Mouse (Mus musculus) heart, embryonic 14.5 days (tissue): ENCODE measurements around the gene Ddx23. TPM values are rescaled to one million over a fixed set of nuclear protein-coding genes. Genes with fewer than 3 reads are reported as not detected.

Source experiments
- polyA plus RNA-seq: library from polyadenylated mRNA; unstranded; fragments of >200 nt; fragmentation: Nextera tagmentation; extraction: Ambion mirVana; gene quantifications from 2 replicates; pipeline ENCODE4 v1.2.1, GENCODE M21; 2014

Gene Ddx23
- polyA plus RNA-seq, 1 experiment from 2014 or later: 16.9 TPM

Other genes with a start within 250 kb of the Ddx23 start
- gene Olfr282, start 231.7 kb downstream of the Ddx23 start, polyA plus RNA-seq: not detected in 2 replicates
- not detected in 2 replicates for gene Olfr281, start 210.3 kb downstream of the Ddx23 start, polyA plus RNA-seq
- gene OR5BS1P, start 193.0 kb downstream of the Ddx23 start, polyA plus RNA-seq: not detected in 2 replicates
- gene Lalba, start 180.2 kb downstream of the Ddx23 start, polyA plus RNA-seq: 0.27 TPM in 1 of 2 replicates, not detected in the other
- gene Olfr279, start 170.5 kb downstream of the Ddx23 start, polyA plus RNA-seq: not detected in 2 replicates
- gene Kansl2, start 128.6 kb downstream of the Ddx23 start, polyA plus RNA-seq: 69.0 and 74.1 TPM in 2 replicates
- gene Ccnt1, start 92.0 kb downstream of the Ddx23 start, polyA plus RNA-seq: 34.0 and 39.2 TPM in 2 replicates
- 0.53 and 0.66 TPM in 2 replicates for gene 4930415O20Rik, start 91.9 kb downstream of the Ddx23 start, polyA plus RNA-seq
- 35.2 and 43.7 TPM in 2 replicates for gene Adcy6, start 52.8 kb downstream of the Ddx23 start, polyA plus RNA-seq
- gene Cacnb3, start 32.1 kb downstream of the Ddx23 start, polyA plus RNA-seq: 6.1 and 6.6 TPM in 2 replicates
- 0.61 and 1.3 TPM in 2 replicates for gene Rnd1, start 14.6 kb upstream of the Ddx23 start, polyA plus RNA-seq
- gene Ccdc65, start 45.3 kb upstream of the Ddx23 start, polyA plus RNA-seq: 0.42 and 0.89 TPM in 2 replicates
- 21.5 and 23.4 TPM in 2 replicates for gene Fkbp11, start 65.3 kb upstream of the Ddx23 start, polyA plus RNA-seq
- 26.7 and 31.9 TPM in 2 replicates for gene Arf3, start 100.3 kb upstream of the Ddx23 start, polyA plus RNA-seq
- not detected in 2 replicates for gene Wnt10b, start 115.3 kb upstream of the Ddx23 start, polyA plus RNA-seq
- not detected in 2 replicates for gene Wnt1, start 127.0 kb upstream of the Ddx23 start, polyA plus RNA-seq
- 0.22 and 0.51 TPM in 2 replicates for gene Ddn, start 146.6 kb upstream of the Ddx23 start, polyA plus RNA-seq
- gene Prkag1, start 168.6 kb upstream of the Ddx23 start, polyA plus RNA-seq: 82.0 and 85.5 TPM in 2 replicates
- gene Kmt2d, start 208.3 kb upstream of the Ddx23 start, polyA plus RNA-seq: 12.7 and 13.0 TPM in 2 replicates
- gene Rhebl1, start 231.6 kb upstream of the Ddx23 start, polyA plus RNA-seq: 4.0 and 4.9 TPM in 2 replicates
- 0.93 and 1.1 TPM in 2 replicates for gene Dhh, start 235.6 kb upstream of the Ddx23 start, polyA plus RNA-seq